Mouse (Mus musculus): ENCODE data around the gene Faah.

- TF ChIP-seq CTCF (IDR thresholded peaks at IDR 0.05; ENCODE audit: low read depth): no peak
- no peak for TF ChIP-seq EP300 (optimal IDR thresholded peaks at IDR 0.05)
These were observed 41.4 kb upstream of the Faah start for GRCm38 (mm10) chr4:116059012-116059726.
